Mouse (Mus musculus) kidney, postnatal 0 days (tissue): ENCODE results near the gene Sult4a1. TPM values are rescaled to one million over a fixed set of nuclear protein-coding genes. Genes with fewer than 3 reads are reported as not detected.

Experiments used
- ATAC-seq: fragments of 200-750 bp; cut with Nextera tagmentation; replicated peaks from 2 replicates; pipeline ENCODE4 v1.8.0; 2017; ENCODE audit warnings: low read depth, moderate number of reproducible peaks, moderate TSS enrichment, moderate library complexity; ENCODE audit not compliant: low FRiP score
- DNase-seq: peaks from one replicate; pipeline ENCODE4 v3.0.0-alpha.2; 2016; ENCODE audit warnings: low spot score
- H3K27ac ChIP-seq: fragments of 300-500 bp; sonication (generic); 2 replicates; pipeline ENCODE4 v1.5.1; 2014; ENCODE audit warnings: mild to moderate bottlenecking
- H3K27me3 ChIP-seq: fragments of 300-500 bp; sonication (generic); 2 replicates; pipeline ENCODE4 v1.6.1; 2014; ENCODE audit warnings: low read length, mixed read lengths; ENCODE audit not compliant: insufficient read depth
- H3K36me3 ChIP-seq: fragments of 300-500 bp; sonication (generic); 2 replicates; pipeline ENCODE4 v1.6.1; 2014; ENCODE audit warnings: low read length, mixed read lengths; ENCODE audit not compliant: insufficient read depth
- H3K4me1 ChIP-seq: fragments of 300-500 bp; sonication (generic); replicated peaks from 2 replicates; pipeline ENCODE4 v1.6.1; 2014; ENCODE audit warnings: antibody characterized with exemption, low read length, mixed read lengths; ENCODE audit not compliant: insufficient read depth
- H3K4me2 ChIP-seq: fragments of 300-500 bp; sonication (generic); 2 replicates; pipeline ENCODE4 v1.6.1; 2014; ENCODE audit warnings: mild to moderate bottlenecking, low read length, moderate library complexity, mixed read lengths
- H3K4me3 ChIP-seq: fragments of 300-500 bp; sonication (generic); replicated peaks from 2 replicates; pipeline ENCODE4 v1.5.1; 2014; ENCODE audit warnings: low read depth, low read length
- H3K9ac ChIP-seq: fragments of 300-500 bp; sonication (generic); 2 replicates; pipeline ENCODE4 v1.6.1; 2014; ENCODE audit warnings: low read depth, low read length
- H3K9me3 ChIP-seq: fragments of 300-500 bp; sonication (generic); replicated peaks from 2 replicates; pipeline ENCODE4 v1.6.1; 2016; ENCODE audit warnings: low read length, inconsistent platforms, mixed read lengths
- CTCF ChIP-seq: IDR thresholded peaks from 2 replicates; pipeline ENCODE4 v1.5.1; 2016; ENCODE audit warnings: antibody characterized with exemption, low read depth, mild to moderate bottlenecking, moderate library complexity
- WGBS: fragments of 180-500 bp; shearing (Covaris S2); extraction: QIAGEN DNeasy Blood & Tissue Kit; methylation state at CpG from one replicate; pipeline ENCODE4 v1.1.7; 2014; 5-methylcytosine and 5-hydroxymethylcytosine counted together
- polyA plus RNA-seq: library from polyadenylated mRNA; unstranded; fragments of >200 nt; fragmentation: Nextera tagmentation; extraction: Ambion mirVana; gene quantifications from 2 replicates; pipeline ENCODE4 v1.2.1, GENCODE M21; 2015

Gene Sult4a1
- polyA plus RNA-seq, 1 experiment from 2014 or later = 0.34 TPM

DNA sequence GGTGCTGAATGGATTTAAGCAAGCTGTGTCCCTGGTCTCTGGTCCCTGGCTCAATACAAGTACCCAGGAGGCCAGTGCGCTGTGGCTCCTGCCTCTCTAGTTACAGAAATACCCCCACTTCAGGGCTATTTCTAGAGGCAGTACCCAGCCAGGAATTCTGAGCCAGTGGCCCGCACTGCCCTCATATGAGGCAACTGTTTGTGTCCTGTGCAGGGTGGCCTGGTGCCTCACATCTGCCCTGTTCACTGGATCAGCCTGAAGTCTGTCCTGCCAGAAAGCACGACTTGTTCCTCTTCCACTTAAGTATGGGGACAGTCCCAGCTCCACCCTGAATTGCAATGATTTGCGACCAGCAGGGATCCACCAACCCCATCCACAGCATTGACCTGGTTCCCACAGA, 27.9 kb upstream of the Sult4a1 start:
- DNase-seq (no peak), ATAC-seq (no peak)
- Histone ChIP-seq H3K9me3 (no peaks in the 10 kb centered on the region), H3K4me3 (no peak overlapping the region), H3K4me1 (no peaks in the 10 kb centered on the region), H3K27me3 (no peaks in the 10 kb centered on the region), H3K9ac (no peak overlapping the region), H3K4me2 (no peak overlapping the region), H3K27ac (no peak overlapping the region), H3K36me3 (no peaks in the 10 kb centered on the region)
- no peak for TF ChIP-seq CTCF
- 68% methylated on average over 4 of the region's 4 CpGs for WGBS

DNA sequence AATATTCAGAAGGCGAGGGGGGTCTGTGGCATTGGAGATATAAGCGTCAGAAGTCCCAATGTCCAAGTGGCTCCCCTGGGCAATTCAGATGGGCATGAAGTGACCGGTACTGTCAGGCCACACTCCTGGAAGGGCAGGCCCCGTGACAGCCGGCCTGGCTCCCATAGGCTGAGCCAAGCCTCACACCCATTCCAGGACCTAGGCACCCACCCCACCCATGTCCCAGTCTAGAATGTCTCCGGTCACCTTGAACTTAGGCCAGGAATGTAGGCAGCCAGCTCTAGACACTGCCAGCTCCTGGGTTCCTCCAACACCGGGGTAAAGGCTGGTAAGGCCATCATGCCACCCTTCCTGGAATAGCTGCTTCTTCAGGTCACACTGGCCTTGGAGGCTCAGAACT, 26.4 kb upstream of the Sult4a1 start:
- Histone ChIP-seq H3K4me2 (no peak overlapping the region), H3K9me3 (no peaks in the 10 kb centered on the region), H3K4me1 (no peaks in the 10 kb centered on the region), H3K27me3 (no peaks in the 10 kb centered on the region), H3K4me3 (no peak overlapping the region), H3K36me3 (no peaks in the 10 kb centered on the region), H3K9ac (no peak overlapping the region), H3K27ac (no peak overlapping the region)
- DNase-seq (no peak), ATAC-seq (no peak)
- no peak for TF ChIP-seq CTCF
- WGBS = 93% methylated on average over 7 of the region's 7 CpGs

DNA sequence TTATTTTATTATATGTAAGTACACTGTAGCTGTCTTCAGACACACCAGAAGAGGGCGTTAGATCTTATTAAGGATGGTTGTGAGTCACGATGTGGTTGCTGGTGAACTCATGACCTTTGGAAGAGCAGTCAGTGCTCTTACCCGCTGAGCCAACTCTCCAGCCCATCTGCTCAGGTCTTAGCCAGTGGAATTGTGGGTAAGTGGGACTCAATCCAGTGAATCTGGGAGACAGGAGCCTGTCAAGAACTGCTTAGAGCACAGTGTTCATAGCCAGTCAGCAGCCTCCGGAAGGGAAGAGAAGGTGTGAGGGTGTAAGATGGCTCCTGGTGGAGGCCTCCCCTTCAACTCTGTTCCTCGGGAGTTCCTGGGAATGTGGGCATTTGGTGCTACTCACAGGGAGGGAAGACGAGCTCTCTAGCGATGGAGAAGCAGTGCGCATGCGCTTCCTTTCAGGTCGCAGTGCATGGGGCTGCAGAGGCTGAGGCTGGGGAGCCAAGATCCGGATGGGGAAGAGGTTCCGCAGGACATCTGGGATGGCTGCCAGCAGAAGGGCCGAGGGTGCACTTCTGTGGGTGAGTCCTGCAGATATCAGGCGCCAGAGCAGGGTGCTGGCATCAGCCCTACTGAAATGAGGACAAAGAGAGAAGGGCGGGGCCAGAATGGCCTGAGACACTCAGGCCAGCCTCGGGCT, 25.7 kb upstream of the Sult4a1 start:
- TF ChIP-seq CTCF = no peak
- Histone ChIP-seq H3K27ac (no peak overlapping the region), H3K36me3 (no peaks in the 10 kb centered on the region), H3K9ac (no peak overlapping the region), H3K4me2 (no peak overlapping the region), H3K4me1 (no peaks in the 10 kb centered on the region), H3K4me3 (no peak overlapping the region), H3K9me3 (no peaks in the 10 kb centered on the region), H3K27me3 (no peaks in the 10 kb centered on the region)
- DNase-seq (peak; percentile 4), ATAC-seq (no peak)
- 50% methylated on average over 16 of the region's 16 CpGs for WGBS

DNA sequence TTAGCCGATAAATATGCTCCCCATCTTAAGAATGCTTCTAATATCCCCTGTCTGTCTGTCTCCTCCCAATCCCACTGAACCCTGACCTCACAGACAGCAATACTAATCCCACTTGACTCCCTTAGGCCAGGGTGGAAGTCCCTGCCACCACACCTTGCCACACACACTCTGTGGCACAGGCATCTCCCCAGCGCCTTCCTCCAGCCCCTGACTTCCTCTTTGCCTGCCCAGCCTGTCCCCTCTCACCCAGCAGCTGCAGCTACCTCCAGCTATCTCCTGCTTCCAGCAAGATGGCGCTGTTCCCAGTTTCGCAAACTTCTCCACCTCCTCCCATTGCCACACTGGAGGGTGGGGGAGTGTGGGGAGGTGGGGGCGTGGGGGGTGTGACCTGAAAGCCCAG, 21.3 kb upstream of the Sult4a1 start:
- DNase-seq = no peak
- Histone ChIP-seq H3K27me3 (no peaks in the 10 kb centered on the region), H3K36me3 (no peaks in the 10 kb centered on the region), H3K27ac (no peak overlapping the region), H3K4me2 (no peak overlapping the region), H3K9me3 (no peaks in the 10 kb centered on the region), H3K4me3 (no peak overlapping the region), H3K4me1 (no peaks in the 10 kb centered on the region), H3K9ac (no peak overlapping the region)
- 34% methylated on average over 5 of the region's 5 CpGs for WGBS
- ATAC-seq = no peak
- 0 out of 2 replicates have a peak, but pooled peaks have one; percentile 2 for TF ChIP-seq CTCF

DNA sequence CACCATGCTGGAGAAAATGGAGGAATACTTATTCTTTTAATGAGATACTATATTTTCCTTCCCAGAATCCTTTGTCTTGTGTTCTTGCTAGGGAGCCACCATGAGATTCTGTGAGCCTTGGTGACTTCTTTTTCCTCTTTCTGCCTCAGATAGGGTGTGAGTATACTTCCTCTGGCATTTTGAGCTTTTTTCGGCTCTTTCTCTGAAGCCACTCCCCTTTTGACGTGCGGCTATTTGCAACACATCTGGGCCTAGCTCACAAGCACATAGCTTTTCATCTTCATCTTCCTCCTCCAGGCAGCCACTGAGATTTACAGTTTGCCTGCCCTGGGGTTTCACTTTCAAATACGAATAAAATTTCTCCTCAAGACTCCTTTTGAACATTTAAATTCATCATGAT, 20.9 kb upstream of the Sult4a1 start:
- H3K27me3 ChIP-seq = no peaks in the 10 kb centered on the region
- no peak for DNase-seq
- no peak for TF ChIP-seq CTCF
- no peak overlapping the region for H3K4me3 ChIP-seq
- H3K27ac ChIP-seq = no peak overlapping the region
- no peak overlapping the region for H3K9ac ChIP-seq
- no peak overlapping the region for H3K4me2 ChIP-seq
- 70% methylated on average over 4 of the region's 4 CpGs for WGBS
- ATAC-seq = no peak
- H3K9me3 ChIP-seq = no peaks in the 10 kb centered on the region
- no peaks in the 10 kb centered on the region for H3K4me1 ChIP-seq
- no peaks in the 10 kb centered on the region for H3K36me3 ChIP-seq

DNA sequence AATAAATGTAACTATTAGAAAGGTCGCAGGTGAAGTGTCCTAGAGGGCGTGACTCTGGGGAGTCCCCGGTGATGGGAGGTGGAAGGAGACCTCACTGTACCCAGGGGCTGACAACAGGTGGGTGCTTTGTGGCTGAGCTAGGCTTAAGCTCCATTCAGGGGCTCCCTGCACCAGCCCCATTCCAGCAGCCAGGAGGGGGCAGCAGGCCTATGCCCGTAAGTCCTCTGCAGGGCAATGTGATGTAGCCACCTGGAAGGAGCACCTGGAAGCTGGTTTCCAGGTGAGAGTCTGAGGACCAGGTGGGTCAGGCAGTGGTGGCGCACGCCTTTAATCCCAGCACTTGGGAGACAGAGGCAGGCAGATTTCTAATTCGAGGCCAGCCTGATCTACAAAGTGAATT, 18.5 kb upstream of the Sult4a1 start:
- no peak overlapping the region for H3K4me2 ChIP-seq
- no peaks in the 10 kb centered on the region for H3K27me3 ChIP-seq
- no peaks in the 10 kb centered on the region for H3K4me1 ChIP-seq
- H3K27ac ChIP-seq = no peak overlapping the region
- no peaks in the 10 kb centered on the region for H3K36me3 ChIP-seq
- no peaks in the 10 kb centered on the region for H3K9me3 ChIP-seq
- no peak for DNase-seq
- WGBS = 64% methylated on average over 7 of the region's 7 CpGs
- TF ChIP-seq CTCF = peak; percentile 49; the same call in 1 of the 2 replicates
- no peak overlapping the region for H3K4me3 ChIP-seq
- ATAC-seq = no peak
- H3K9ac ChIP-seq = no peak overlapping the region

DNA sequence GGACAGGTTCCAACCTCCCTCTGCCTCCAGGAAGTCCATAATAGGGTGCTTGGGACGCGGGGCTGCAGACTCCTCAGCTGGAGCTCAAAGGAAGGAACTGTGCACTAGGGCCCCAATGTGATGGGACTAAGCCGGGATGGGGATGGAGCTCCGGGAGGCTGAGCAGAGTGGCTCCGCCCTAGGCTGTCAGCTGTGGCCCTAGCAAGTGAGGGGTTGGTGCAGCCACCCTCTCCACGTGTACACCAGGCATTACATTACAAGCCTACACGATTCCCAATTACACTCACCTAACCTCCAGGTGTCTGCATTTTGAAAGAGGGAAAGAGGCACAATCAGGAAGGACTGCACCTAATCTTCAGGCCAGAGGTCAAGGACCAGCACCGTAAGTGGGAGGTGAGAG, 17.5 kb upstream of the Sult4a1 start, which contains the start of gene Pnpla5:
Pnpla5 (minus strand) TSS at position 101 of the 400 bp plus-strand sequence.
- 62% methylated on average over 8 of the region's 8 CpGs for WGBS
- H3K4me3 ChIP-seq = no peak within 1 kb of the TSS

More for the DNA sequence above, 17.5 kb upstream of the Sult4a1 start, which contains the start of gene Pnpla5:
- Histone ChIP-seq H3K4me1 (no peaks in the 10 kb centered on the region), H3K4me2 (no peak within 1 kb of the TSS), H3K9ac (no peak within 1 kb of the TSS), H3K9me3 (no peaks in the 10 kb centered on the region), H3K27me3 (no peaks in the 10 kb centered on the region), H3K27ac (no peak within 1 kb of the TSS), H3K36me3 (no peaks in the 10 kb centered on the region)
- no peak for DNase-seq
- ATAC-seq = no peak
- no peak for TF ChIP-seq CTCF
